Mouse (Mus musculus): Measurements from ENCODE around the gene Rapgef4. TPM values are rescaled to one million over a fixed set of nuclear protein-coding genes. Genes with fewer than 3 reads are reported as not detected.

Gene Rapgef4
- polyA plus RNA-seq, 1 experiment from 2014 or later = 4.2 TPM

- ATAC-seq (replicated peaks; ENCODE audit: low FRiP score) = no peak
- no peaks in the 10 kb centered on the region for H3K36me3 ChIP-seq (ENCODE audit: control insufficient read depth, insufficient read depth, low read length)
- WGBS = 81% methylated on average over 8 of the region's 8 CpGs
These were observed 117.3 kb downstream of the Rapgef4 start for GRCm38 (mm10) chr2:72098366-72098765.

GRCm38 (mm10) chr2:72104604-72105003 is 123.6 kb downstream of the Rapgef4 start:
- no peak for ATAC-seq (replicated peaks; ENCODE audit: low FRiP score)

More at GRCm38 (mm10) chr2:72098366-72098765, 117.3 kb downstream of the Rapgef4 start:
- Histone ChIP-seq H3K9me3 (ENCODE audit: control insufficient read depth, low read length) (no peaks in the 10 kb centered on the region), H3K4me2 (no peak overlapping the region), H3K4me3 (ENCODE audit: low read depth, low read length) (no peak overlapping the region), H3K27me3 (replicated peaks; ENCODE audit: control insufficient read depth, insufficient read depth, low read length) (no peaks in the 10 kb centered on the region), H3K9ac (ENCODE audit: low read depth, low read length) (no peak overlapping the region), H3K27ac (ENCODE audit: low read depth, low read length) (no peak overlapping the region), H3K4me1 (replicated peaks; ENCODE audit: control insufficient read depth, insufficient read depth, low read length) (0 out of 2 replicates have a peak, but pooled peaks cover 2% of the 10 kb centered on the region)
- DNase-seq (ENCODE audit: low spot score) = no peak

GRCm38 (mm10) chr2:72107525-72108180 is 126.6 kb downstream of the Rapgef4 start:
- 71% methylated on average over 12 of the region's 12 CpGs for WGBS
- ATAC-seq (replicated peaks; ENCODE audit: low FRiP score) = no peak
- Histone ChIP-seq H3K9ac (ENCODE audit: low read depth, low read length) (no peak overlapping the region), H3K4me3 (ENCODE audit: low read depth, low read length) (no peak overlapping the region), H3K36me3 (ENCODE audit: control insufficient read depth, insufficient read depth, low read length) (no peaks in the 10 kb centered on the region), H3K4me1 (replicated peaks; ENCODE audit: control insufficient read depth, insufficient read depth, low read length) (no peaks in the 10 kb centered on the region), H3K27me3 (replicated peaks; ENCODE audit: control insufficient read depth, insufficient read depth, low read length) (no peaks in the 10 kb centered on the region), H3K9me3 (ENCODE audit: control insufficient read depth, low read length) (no peaks in the 10 kb centered on the region), H3K27ac (ENCODE audit: low read depth, low read length) (no peak overlapping the region), H3K4me2 (no peak overlapping the region)
- no peak for DNase-seq (ENCODE audit: low spot score)

More at GRCm38 (mm10) chr2:72104604-72105003, 123.6 kb downstream of the Rapgef4 start:
- H3K36me3 ChIP-seq (ENCODE audit: control insufficient read depth, insufficient read depth, low read length) = no peaks in the 10 kb centered on the region
- H3K4me1 ChIP-seq (replicated peaks; ENCODE audit: control insufficient read depth, insufficient read depth, low read length) = 0 out of 2 replicates have a peak, but pooled peaks cover 2% of the 10 kb centered on the region
- H3K27me3 ChIP-seq (replicated peaks; ENCODE audit: control insufficient read depth, insufficient read depth, low read length) = no peaks in the 10 kb centered on the region
- no peak overlapping the region for H3K9ac ChIP-seq (ENCODE audit: low read depth, low read length)
- no peak overlapping the region for H3K4me2 ChIP-seq
- H3K9me3 ChIP-seq (ENCODE audit: control insufficient read depth, low read length) = no peaks in the 10 kb centered on the region
- no peak overlapping the region for H3K4me3 ChIP-seq (ENCODE audit: low read depth, low read length)
- no peak for DNase-seq (ENCODE audit: low spot score)
- no peak overlapping the region for H3K27ac ChIP-seq (ENCODE audit: low read depth, low read length)
- 70% methylated on average over 8 of the region's 8 CpGs for WGBS

- Histone ChIP-seq H3K4me1 (replicated peaks; ENCODE audit: control insufficient read depth, insufficient read depth, low read length) (no peaks in the 10 kb centered on the region), H3K27me3 (replicated peaks; ENCODE audit: control insufficient read depth, insufficient read depth, low read length) (no peaks in the 10 kb centered on the region), H3K9me3 (ENCODE audit: control insufficient read depth, low read length) (no peaks in the 10 kb centered on the region), H3K36me3 (ENCODE audit: control insufficient read depth, insufficient read depth, low read length) (no peaks in the 10 kb centered on the region), H3K4me3 (ENCODE audit: low read depth, low read length) (no peak overlapping the region), H3K9ac (ENCODE audit: low read depth, low read length) (no peak overlapping the region), H3K4me2 (no peak overlapping the region), H3K27ac (ENCODE audit: low read depth, low read length) (no peak overlapping the region)
- DNase-seq (ENCODE audit: low spot score) (no peak), ATAC-seq (replicated peaks; ENCODE audit: low FRiP score) (no peak)
- WGBS = 71% methylated on average over 4 of the region's 4 CpGs
These were observed 127.6 kb downstream of the Rapgef4 start for GRCm38 (mm10) chr2:72108448-72109312.

- no peaks in the 10 kb centered on the region for H3K9me3 ChIP-seq (ENCODE audit: control insufficient read depth, low read length)
- H3K27me3 ChIP-seq (replicated peaks; ENCODE audit: control insufficient read depth, insufficient read depth, low read length) = no peaks in the 10 kb centered on the region
- H3K36me3 ChIP-seq (ENCODE audit: control insufficient read depth, insufficient read depth, low read length) = no peaks in the 10 kb centered on the region
- H3K4me1 ChIP-seq (replicated peaks; ENCODE audit: control insufficient read depth, insufficient read depth, low read length) = no peaks in the 10 kb centered on the region
- DNase-seq (ENCODE audit: low spot score) (no peak), ATAC-seq (replicated peaks; ENCODE audit: low FRiP score) (no peak)
- no peak overlapping the region for H3K4me3 ChIP-seq (ENCODE audit: low read depth, low read length)
- no peak overlapping the region for H3K9ac ChIP-seq (ENCODE audit: low read depth, low read length)
- 81% methylated on average over 5 of the region's 5 CpGs for WGBS
- H3K27ac ChIP-seq (ENCODE audit: low read depth, low read length) = no peak overlapping the region
- H3K4me2 ChIP-seq = no peak overlapping the region
These were observed 129.4 kb downstream of the Rapgef4 start for GRCm38 (mm10) chr2:72110404-72110803.

GRCm38 (mm10) chr2:72113716-72114115 is 132.7 kb downstream of the Rapgef4 start:
- no peak overlapping the region for H3K4me2 ChIP-seq
- H3K36me3 ChIP-seq (ENCODE audit: control insufficient read depth, insufficient read depth, low read length) = no peaks in the 10 kb centered on the region
- H3K27ac ChIP-seq (ENCODE audit: low read depth, low read length) = no peak overlapping the region
- no peaks in the 10 kb centered on the region for H3K27me3 ChIP-seq (replicated peaks; ENCODE audit: control insufficient read depth, insufficient read depth, low read length)
- peaks cover 7% of the 10 kb centered on the region; the same call in 1 of the 2 replicates for H3K4me1 ChIP-seq (replicated peaks; ENCODE audit: control insufficient read depth, insufficient read depth, low read length)
- whole genome bisulfite sequencing = 79% methylated on average over 5 of the region's 5 CpGs
- DNase-seq (ENCODE audit: low spot score) (no peak), ATAC-seq (replicated peaks; ENCODE audit: low FRiP score) (no peak)
- no peaks in the 10 kb centered on the region for H3K9me3 ChIP-seq (ENCODE audit: control insufficient read depth, low read length)
- H3K4me3 ChIP-seq (ENCODE audit: low read depth, low read length) = no peak overlapping the region
- H3K9ac ChIP-seq (ENCODE audit: low read depth, low read length) = no peak overlapping the region

GRCm38 (mm10) chr2:72114148-72114559 is 133.1 kb downstream of the Rapgef4 start:
- no peaks in the 10 kb centered on the region for H3K9me3 ChIP-seq (ENCODE audit: control insufficient read depth, low read length)
- no peak overlapping the region for H3K27ac ChIP-seq (ENCODE audit: low read depth, low read length)
- 81% methylated on average over 4 of the region's 4 CpGs for WGBS
- H3K27me3 ChIP-seq (replicated peaks; ENCODE audit: control insufficient read depth, insufficient read depth, low read length) = no peaks in the 10 kb centered on the region
- no peak overlapping the region for H3K4me2 ChIP-seq
- H3K4me3 ChIP-seq (ENCODE audit: low read depth, low read length) = no peak overlapping the region
- ATAC-seq (replicated peaks; ENCODE audit: low FRiP score) (no peak), DNase-seq (ENCODE audit: low spot score) (no peak)
- H3K9ac ChIP-seq (ENCODE audit: low read depth, low read length) = no peak overlapping the region
- peaks cover 7% of the 10 kb centered on the region; the same call in 1 of the 2 replicates for H3K4me1 ChIP-seq (replicated peaks; ENCODE audit: control insufficient read depth, insufficient read depth, low read length)
- no peaks in the 10 kb centered on the region for H3K36me3 ChIP-seq (ENCODE audit: control insufficient read depth, insufficient read depth, low read length)

- Histone ChIP-seq H3K9ac (ENCODE audit: low read depth, low read length) (no peak overlapping the region), H3K27ac (ENCODE audit: low read depth, low read length) (no peak overlapping the region), H3K9me3 (ENCODE audit: control insufficient read depth, low read length) (no peaks in the 10 kb centered on the region), H3K4me2 (no peak overlapping the region), H3K27me3 (replicated peaks; ENCODE audit: control insufficient read depth, insufficient read depth, low read length) (no peaks in the 10 kb centered on the region), H3K4me1 (replicated peaks; ENCODE audit: control insufficient read depth, insufficient read depth, low read length) (peaks cover 7% of the 10 kb centered on the region; the same call in 1 of the 2 replicates), H3K36me3 (ENCODE audit: control insufficient read depth, insufficient read depth, low read length) (no peaks in the 10 kb centered on the region), H3K4me3 (ENCODE audit: low read depth, low read length) (no peak overlapping the region)
- 63% methylated on average over 7 of the region's 7 CpGs for WGBS
- DNase-seq (ENCODE audit: low spot score) = no peak
- no peak for ATAC-seq (replicated peaks; ENCODE audit: low FRiP score)
These were observed 135.1 kb downstream of the Rapgef4 start for GRCm38 (mm10) chr2:72116103-72116502.
